Mouse (Mus musculus) left cerebral cortex, adult 11 months (tissue): Measurements from ENCODE around the gene Rnf183.
A peak's percentile ranks its signal among the peaks of the same experiment; 100 is the strongest.

ENCODE experiments used
- DNase-seq: peaks from one replicate; pipeline ENCODE4 v3.0.0; 2022; ENCODE audit warnings: low spot score

Gene Rnf183

GRCm38 (mm10) chr4:62430678-62431077, 4.4 kb downstream of the Rnf183 start:
- DNase-seq = no peak

GRCm38 (mm10) chr4:62429616-62430015, 5.4 kb downstream of the Rnf183 start:
- no peak for DNase-seq

- no peak for DNase-seq
Measured at GRCm38 (mm10) chr4:62427978-62428758, 6.9 kb downstream of the Rnf183 start.

GRCm38 (mm10) chr4:62425891-62426290, 9.2 kb downstream of the Rnf183 start:
- DNase-seq = no peak

GRCm38 (mm10) chr4:62419091-62419490, 16.0 kb downstream of the Rnf183 start:
- no peak for DNase-seq

- no peak for DNase-seq
Measured at GRCm38 (mm10) chr4:62418448-62418847, 16.6 kb downstream of the Rnf183 start.

- no peak for DNase-seq
Measured at GRCm38 (mm10) chr4:62411606-62412005, 23.4 kb downstream of the Rnf183 start.

- no peak for DNase-seq
Measured at GRCm38 (mm10) chr4:62410325-62410724, 24.7 kb downstream of the Rnf183 start.

- no peak for DNase-seq
Measured at GRCm38 (mm10) chr4:62409615-62410014, 25.4 kb downstream of the Rnf183 start.

GRCm38 (mm10) chr4:62408601-62409282, 26.3 kb downstream of the Rnf183 start, which contains the start of the genes Cdc26 and Prpf4:
Gene Cdc26, minus strand, starts transcription at chr4:62408642.
Gene Prpf4, plus strand, starts transcription at chr4:62408797.
- DNase-seq = peak; percentile 98

- peak; percentile 25 for DNase-seq
Measured at GRCm38 (mm10) chr4:62407730-62408582, 27.1 kb downstream of the Rnf183 start.

- DNase-seq = no peak
Measured at GRCm38 (mm10) chr4:62406133-62406532, 28.9 kb downstream of the Rnf183 start.

GRCm38 (mm10) chr4:62398956-62399355, 36.1 kb downstream of the Rnf183 start:
- no peak for DNase-seq

- DNase-seq = no peak
Measured at GRCm38 (mm10) chr4:62397616-62398365, 37.3 kb downstream of the Rnf183 start.

GRCm38 (mm10) chr4:62395806-62396205, 39.2 kb downstream of the Rnf183 start:
- no peak for DNase-seq

GRCm38 (mm10) chr4:62393459-62393858, 41.6 kb downstream of the Rnf183 start:
- no peak for DNase-seq

GRCm38 (mm10) chr4:62391892-62392291, 43.2 kb downstream of the Rnf183 start:
- DNase-seq = no peak

GRCm38 (mm10) chr4:62389592-62390512, 45.2 kb downstream of the Rnf183 start:
- no peak for DNase-seq

- no peak for DNase-seq
Measured at GRCm38 (mm10) chr4:62385439-62385838, 49.6 kb downstream of the Rnf183 start.

- DNase-seq = no peak
Measured at GRCm38 (mm10) chr4:62384159-62384558, 50.9 kb downstream of the Rnf183 start.

GRCm38 (mm10) chr4:62383752-62384151, 51.3 kb downstream of the Rnf183 start:
- DNase-seq = no peak
